Mouse (Mus musculus): ENCODE measurements around the gene Csrnp3. TPM values are rescaled to one million over a fixed set of nuclear protein-coding genes. Genes with fewer than 3 reads are reported as not detected.

Csrnp3 gene
- polyA plus RNA-seq, 1 experiment, result 0.08 TPM

- no peaks in the 10 kb centered on the region for H3K27me3 ChIP-seq (ENCODE audit: control insufficient read depth, insufficient read depth, low read length)
- H3K36me3 ChIP-seq (ENCODE audit: control insufficient read depth, insufficient read depth, low read length), result no peaks in the 10 kb centered on the region
- TF ChIP-seq CTCF (IDR thresholded peaks at IDR 0.05; ENCODE audit: borderline replicate concordance, control insufficient read depth, extremely low read depth, insufficient read depth, low read length, poor library complexity), result no peak
- no peak for TF ChIP-seq POLR2A (IDR thresholded peaks at IDR 0.05; ENCODE audit: control insufficient read depth, extremely low read depth, insufficient read depth, low read length, poor library complexity)
- DNase-seq, result no peak
- 88% methylated on average over 14 of the region's 14 CpGs for whole genome bisulfite sequencing
- H3K4me1 ChIP-seq (replicated peaks; ENCODE audit: control insufficient read depth, insufficient read depth, low read length), result no peaks in the 10 kb centered on the region
- no peak overlapping the region for H3K27ac ChIP-seq (ENCODE audit: control insufficient read depth, insufficient read depth, low read length)
- H3K4me3 ChIP-seq (ENCODE audit: control insufficient read depth, insufficient read depth, low read length), result no peak overlapping the region
Observed at GRCm38 (mm10) chr2:65993371-65993770, 147.8 kb downstream of the Csrnp3 start.

GRCm38 (mm10) chr2:65994886-65995468 lies 149.4 kb downstream of the Csrnp3 start:
- no peak for DNase-seq
- TF ChIP-seq POLR2A (IDR thresholded peaks at IDR 0.05; ENCODE audit: control insufficient read depth, extremely low read depth, insufficient read depth, low read length, poor library complexity), result no peak
- TF ChIP-seq CTCF (IDR thresholded peaks at IDR 0.05; ENCODE audit: borderline replicate concordance, control insufficient read depth, extremely low read depth, insufficient read depth, low read length, poor library complexity), result no peak
- no peaks in the 10 kb centered on the region for H3K36me3 ChIP-seq (ENCODE audit: control insufficient read depth, insufficient read depth, low read length)
- no peaks in the 10 kb centered on the region for H3K27me3 ChIP-seq (ENCODE audit: control insufficient read depth, insufficient read depth, low read length)
- no peak overlapping the region for H3K27ac ChIP-seq (ENCODE audit: control insufficient read depth, insufficient read depth, low read length)
- H3K4me1 ChIP-seq (replicated peaks; ENCODE audit: control insufficient read depth, insufficient read depth, low read length), result no peaks in the 10 kb centered on the region
- no peak overlapping the region for H3K4me3 ChIP-seq (ENCODE audit: control insufficient read depth, insufficient read depth, low read length)
- 90% methylated on average over 13 of the region's 13 CpGs for WGBS

DNA sequence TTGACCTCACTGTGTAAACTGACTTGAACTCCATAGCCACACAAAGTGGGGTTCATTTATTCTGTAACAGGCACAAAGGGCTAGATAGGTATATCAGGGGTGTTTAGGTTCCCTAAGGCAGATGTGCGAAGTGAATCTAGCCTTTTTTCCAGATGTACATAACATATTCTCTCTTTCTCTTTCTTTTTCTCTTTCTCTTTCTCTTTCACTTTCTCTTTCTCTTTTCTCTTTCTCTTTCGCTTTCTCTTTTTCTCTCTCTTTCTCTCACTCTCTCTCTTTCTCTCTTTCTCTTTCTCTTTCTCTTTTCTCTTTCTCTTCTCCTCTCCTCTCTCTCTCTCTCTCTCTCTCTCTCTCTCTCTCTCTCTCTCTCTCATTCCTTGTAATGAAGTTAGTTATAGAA lies 153.2 kb downstream of the Csrnp3 start:
- Histone ChIP-seq H3K36me3 (ENCODE audit: control insufficient read depth, insufficient read depth, low read length) (no peaks in the 10 kb centered on the region), H3K4me1 (replicated peaks; ENCODE audit: control insufficient read depth, insufficient read depth, low read length) (no peaks in the 10 kb centered on the region), H3K27me3 (ENCODE audit: control insufficient read depth, insufficient read depth, low read length) (no peaks in the 10 kb centered on the region), H3K4me3 (ENCODE audit: control insufficient read depth, insufficient read depth, low read length) (no peak overlapping the region), H3K27ac (ENCODE audit: control insufficient read depth, insufficient read depth, low read length) (no peak overlapping the region)
- no peak for DNase-seq
- no peak for TF ChIP-seq POLR2A (IDR thresholded peaks at IDR 0.05; ENCODE audit: control insufficient read depth, extremely low read depth, insufficient read depth, low read length, poor library complexity)
- TF ChIP-seq CTCF (IDR thresholded peaks at IDR 0.05; ENCODE audit: borderline replicate concordance, control insufficient read depth, extremely low read depth, insufficient read depth, low read length, poor library complexity), result no peak
- 93% methylated on average over 2 of the region's 2 CpGs for WGBS

GRCm38 (mm10) chr2:66008995-66009654 lies 163.6 kb downstream of the Csrnp3 start:
- TF ChIP-seq CTCF (IDR thresholded peaks at IDR 0.05; ENCODE audit: borderline replicate concordance, control insufficient read depth, extremely low read depth, insufficient read depth, low read length, poor library complexity) (no peak), POLR2A (IDR thresholded peaks at IDR 0.05; ENCODE audit: control insufficient read depth, extremely low read depth, insufficient read depth, low read length, poor library complexity) (no peak)
- Histone ChIP-seq H3K27ac (ENCODE audit: control insufficient read depth, insufficient read depth, low read length) (no peak overlapping the region), H3K27me3 (ENCODE audit: control insufficient read depth, insufficient read depth, low read length) (no peaks in the 10 kb centered on the region), H3K36me3 (ENCODE audit: control insufficient read depth, insufficient read depth, low read length) (no peaks in the 10 kb centered on the region), H3K4me3 (ENCODE audit: control insufficient read depth, insufficient read depth, low read length) (no peak overlapping the region), H3K4me1 (replicated peaks; ENCODE audit: control insufficient read depth, insufficient read depth, low read length) (no peaks in the 10 kb centered on the region)
- no peak for DNase-seq
- 93% methylated on average over 19 of the region's 19 CpGs for WGBS

DNA sequence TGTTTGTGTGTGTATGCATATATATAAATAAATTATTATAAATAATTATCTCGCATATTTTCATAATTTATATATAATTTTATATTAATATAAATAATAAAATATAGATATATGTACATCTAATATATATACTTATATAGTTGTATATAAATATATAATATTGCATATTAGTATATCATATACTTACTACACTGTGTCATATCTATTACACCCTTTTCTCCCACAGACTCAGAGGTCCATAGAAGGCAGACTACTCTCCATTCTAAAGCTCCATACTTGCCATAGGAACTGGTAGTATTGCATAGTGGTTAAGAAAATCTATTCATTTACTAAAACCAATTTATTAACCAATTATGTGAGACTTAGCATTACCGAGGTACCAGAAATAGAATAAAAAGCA lies 164.1 kb downstream of the Csrnp3 start:
- Histone ChIP-seq H3K4me1 (replicated peaks; ENCODE audit: control insufficient read depth, insufficient read depth, low read length) (no peaks in the 10 kb centered on the region), H3K27me3 (ENCODE audit: control insufficient read depth, insufficient read depth, low read length) (no peaks in the 10 kb centered on the region), H3K4me3 (ENCODE audit: control insufficient read depth, insufficient read depth, low read length) (no peak overlapping the region), H3K27ac (ENCODE audit: control insufficient read depth, insufficient read depth, low read length) (no peak overlapping the region), H3K36me3 (ENCODE audit: control insufficient read depth, insufficient read depth, low read length) (no peaks in the 10 kb centered on the region)
- no peak for DNase-seq
- 92% methylated on average over 2 of the region's 2 CpGs for WGBS
- TF ChIP-seq POLR2A (IDR thresholded peaks at IDR 0.05; ENCODE audit: control insufficient read depth, extremely low read depth, insufficient read depth, low read length, poor library complexity) (no peak), CTCF (IDR thresholded peaks at IDR 0.05; ENCODE audit: borderline replicate concordance, control insufficient read depth, extremely low read depth, insufficient read depth, low read length, poor library complexity) (no peak)

DNA sequence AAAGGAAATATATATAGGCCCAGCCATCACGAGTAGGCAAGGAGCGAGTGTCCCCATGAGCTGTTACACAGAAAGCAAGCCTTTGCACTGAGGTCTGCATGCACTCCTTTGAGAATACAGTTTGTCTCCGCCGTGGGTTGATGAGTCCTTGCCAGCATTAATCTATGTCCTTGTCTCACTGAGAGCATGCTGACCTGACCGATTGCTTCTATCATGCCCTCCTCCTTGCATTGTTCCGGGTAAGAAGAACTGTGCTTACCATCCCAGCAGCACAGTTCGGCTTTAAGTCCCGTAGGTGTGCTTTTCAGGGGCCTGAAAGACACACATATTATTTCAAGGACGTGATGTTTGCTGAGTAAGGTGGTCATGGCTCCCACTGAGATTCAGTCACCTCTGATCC lies 173.1 kb downstream of the Csrnp3 start:
- TF ChIP-seq CTCF (IDR thresholded peaks at IDR 0.05; ENCODE audit: borderline replicate concordance, control insufficient read depth, extremely low read depth, insufficient read depth, low read length, poor library complexity), result no peak
- TF ChIP-seq POLR2A (IDR thresholded peaks at IDR 0.05; ENCODE audit: control insufficient read depth, extremely low read depth, insufficient read depth, low read length, poor library complexity), result no peak
- Histone ChIP-seq H3K27ac (ENCODE audit: control insufficient read depth, insufficient read depth, low read length) (no peak overlapping the region), H3K36me3 (ENCODE audit: control insufficient read depth, insufficient read depth, low read length) (no peaks in the 10 kb centered on the region), H3K4me3 (ENCODE audit: control insufficient read depth, insufficient read depth, low read length) (no peak overlapping the region), H3K27me3 (ENCODE audit: control insufficient read depth, insufficient read depth, low read length) (no peaks in the 10 kb centered on the region), H3K4me1 (replicated peaks; ENCODE audit: control insufficient read depth, insufficient read depth, low read length) (no peaks in the 10 kb centered on the region)
- WGBS, result 94% methylated on average over 9 of the region's 9 CpGs
- DNase-seq, result no peak
